Mouse (Mus musculus) right cerebral cortex, postnatal 14 days (tissue): ENCODE results near the gene Scgb1c1.
"Not testable (repeated sequence)": the region's sequence is repeated elsewhere in the genome, so short reads cannot be mapped to it uniquely, and the experiment has no call there.

ENCODE experiments used
- DNase-seq: peaks from one replicate; pipeline ENCODE4 v3.0.0; 2022

Gene Scgb1c1

GRCm38 (mm10) chr7:140881696-140882468 is 36.5 kb downstream of the Scgb1c1 start, which contains the start of the genes Psmd13 and Sirt3:
TSS of gene Psmd13 (plus strand) at chr7:140881968.
TSS of gene Sirt3 (minus strand) at chr7:140882309.
- peak; percentile 96 for DNase-seq

- no peak for DNase-seq
Observed at GRCm38 (mm10) chr7:140882469-140882803, 37.1 kb downstream of the Scgb1c1 start.

GRCm38 (mm10) chr7:140890636-140891035 is 45.3 kb downstream of the Scgb1c1 start:
- DNase-seq = not testable (repeated sequence)

- no peak for DNase-seq
Observed at GRCm38 (mm10) chr7:140894031-140894430, 48.7 kb downstream of the Scgb1c1 start.

GRCm38 (mm10) chr7:140894611-140895010 is 49.3 kb downstream of the Scgb1c1 start:
- no peak for DNase-seq
